Mouse (Mus musculus) brain, adult 10 weeks (tissue): ENCODE results near the gene Slc7a6. TPM values are rescaled to one million over a fixed set of nuclear protein-coding genes. Genes with fewer than 3 reads are reported as not detected.

Experiments used
- polyA plus RNA-seq: library from polyadenylated mRNA; stranded (reverse); fragments of 350-450 nt; fragmentation: Illumina TruSeq; extraction: RNeasy Lipid Tissue Mini Kit (QIAGEN cat#74804); gene quantifications from one replicate; pipeline ENCODE4 v1.2.3, GENCODE M21; 2015; ENCODE audit warnings: low read depth, low replicate concordance

Gene Slc7a6
- 20.8 TPM for polyA plus RNA-seq

DNA sequence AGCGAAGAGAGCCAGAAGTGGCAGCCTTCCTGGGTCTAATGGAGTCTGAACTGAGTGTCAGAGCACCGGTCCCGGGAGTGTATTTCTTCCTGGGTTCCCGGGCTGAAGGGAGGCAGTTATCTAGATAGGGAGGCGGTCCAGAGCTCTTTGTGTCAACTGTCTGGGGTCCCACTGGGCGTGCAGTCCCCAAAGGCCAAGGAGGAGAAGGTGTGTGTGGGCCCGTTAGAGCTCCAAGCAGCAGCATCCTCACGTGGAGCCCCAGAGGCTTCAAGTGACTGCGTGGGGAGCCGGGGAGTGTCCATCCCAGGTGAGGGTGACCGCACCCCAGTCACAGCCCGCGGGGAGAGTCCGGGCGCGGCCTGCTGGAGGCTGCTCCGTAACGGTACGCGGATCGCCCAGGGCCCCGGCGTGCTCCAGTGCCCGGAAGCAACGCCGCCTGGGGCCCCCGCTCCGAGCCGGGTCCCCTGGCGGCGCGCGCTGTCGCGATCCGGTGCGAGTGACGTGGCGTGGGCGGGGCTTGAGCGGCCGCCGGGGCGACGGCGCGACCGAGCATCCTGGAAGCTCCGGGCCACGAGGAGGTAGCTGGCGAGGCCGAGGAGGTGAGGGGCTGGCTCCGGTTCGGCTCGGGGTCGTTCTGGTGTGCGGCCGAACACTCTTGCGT is at the start of gene Slc7a6:
Gene Slc7a6, plus strand, starts transcription at position 502 of the 661 bp plus-strand sequence.

DNA sequence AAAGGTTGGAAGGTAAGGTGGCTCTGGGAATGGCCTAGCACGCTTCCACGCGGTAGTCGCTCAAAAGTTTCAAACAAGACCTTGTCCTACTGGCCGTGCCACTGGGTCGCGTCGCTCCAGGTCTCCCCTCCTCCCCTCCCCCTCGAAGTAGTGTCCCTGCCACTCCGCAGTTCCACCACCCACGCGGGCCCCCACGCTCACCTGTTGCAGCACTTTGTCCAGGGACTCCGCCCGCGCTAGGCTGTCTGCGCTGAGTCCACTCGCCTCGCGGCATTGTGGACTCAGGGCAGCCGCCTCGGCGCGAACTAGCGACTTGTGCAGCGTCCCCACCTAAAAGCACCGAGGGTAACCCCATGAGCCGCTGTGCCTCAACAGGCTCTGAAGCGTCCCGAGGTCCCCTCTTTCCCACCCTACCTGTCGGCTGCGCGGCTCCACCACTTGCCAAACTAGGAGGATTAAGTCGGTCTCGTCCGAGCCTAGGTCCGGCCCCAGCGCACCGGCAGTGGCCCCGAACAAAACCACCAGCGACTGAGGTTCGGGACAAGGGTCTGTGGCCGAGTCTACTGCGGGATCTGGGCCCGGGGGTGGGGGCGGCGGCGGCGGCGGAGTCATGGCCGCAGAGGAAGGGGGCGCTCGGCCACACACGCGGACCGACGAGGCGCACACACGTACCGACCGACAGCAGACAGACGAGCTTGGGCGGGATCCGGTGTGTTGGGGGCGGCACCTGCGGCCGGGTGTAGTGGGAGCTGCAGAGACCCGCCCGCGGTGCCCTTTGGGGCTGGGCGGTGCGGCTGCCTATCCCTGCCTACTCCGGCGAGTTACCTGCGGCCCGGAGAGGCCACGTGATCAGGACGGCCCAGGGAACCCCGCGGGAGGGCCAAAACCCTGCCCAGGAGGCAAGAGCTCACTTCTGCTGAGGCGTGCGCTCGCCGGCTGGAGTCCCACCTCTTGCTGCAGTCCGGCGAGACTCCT is 32.2 kb upstream of the Slc7a6 start, which contains the start of gene Esrp2:
Gene Esrp2, minus strand, starts transcription at position 819 of the 975 bp plus-strand sequence.

GRCm38 (mm10) chr8:106149801-106150652 is 18.6 kb upstream of the Slc7a6 start, which contains the start of gene Pla2g15:
Gene Pla2g15, plus strand, starts transcription at chr8:106150399.

DNA sequence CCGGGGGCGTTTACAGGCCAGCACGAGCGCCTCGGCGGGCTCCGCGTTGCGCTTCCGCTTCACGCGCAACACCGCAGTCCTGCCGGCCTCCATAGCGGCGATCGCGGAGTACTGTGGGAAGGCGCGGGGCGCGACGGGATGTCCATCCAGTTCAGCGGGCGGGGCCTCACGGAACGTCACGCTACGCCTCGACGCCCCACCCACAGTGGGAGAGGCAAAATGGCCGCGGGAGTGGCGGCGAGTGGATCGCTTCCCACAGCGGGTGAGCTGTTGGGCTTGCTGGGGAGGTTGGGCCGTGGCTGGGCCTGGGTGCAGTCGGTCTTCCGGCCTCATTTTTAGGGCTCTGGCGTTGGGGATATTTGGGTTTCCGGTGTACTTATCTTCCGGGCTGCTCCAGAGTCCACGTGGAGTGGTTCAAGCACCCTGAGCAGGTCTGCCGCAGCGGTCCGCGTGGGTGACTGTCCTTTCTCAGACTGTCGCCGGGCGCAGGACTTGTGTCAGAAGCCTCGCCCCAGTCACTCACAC is 42.2 kb downstream of the Slc7a6 start, which contains the start of the genes Slc7a6os and Prmt7:
Gene Slc7a6os, minus strand, starts transcription at position 115 of the 525 bp plus-strand sequence.
Gene Prmt7, plus strand, starts transcription at position 116 of the 525 bp plus-strand sequence.

Other genes with a start within 250 kb of the Slc7a6 start
- 2.1 TPM for gene Ctrl, start 235.0 kb upstream of the Slc7a6 start, polyA plus RNA-seq
- 111 TPM for gene Psmb10, start 230.4 kb upstream of the Slc7a6 start, polyA plus RNA-seq
- gene Lcat, start 225.5 kb upstream of the Slc7a6 start, polyA plus RNA-seq: 38.2 TPM
- 14.4 TPM for gene Slc12a4, start 202.8 kb upstream of the Slc7a6 start, polyA plus RNA-seq
- gene Dpep3, start 189.4 kb upstream of the Slc7a6 start, polyA plus RNA-seq: not detected
- gene Dus2, start 177.5 kb upstream of the Slc7a6 start, polyA plus RNA-seq: 21.1 TPM
- gene Dpep2nb, start 162.9 kb upstream of the Slc7a6 start, polyA plus RNA-seq: not detected
- gene Ddx28, start 157.0 kb upstream of the Slc7a6 start, polyA plus RNA-seq: 11.2 TPM
- gene Nfatc3, start 110.0 kb upstream of the Slc7a6 start, polyA plus RNA-seq: 6.3 TPM
- gene Esrp2, start 31.9 kb upstream of the Slc7a6 start, polyA plus RNA-seq: 0.79 TPM
- gene Pla2g15, start 18.5 kb upstream of the Slc7a6 start, polyA plus RNA-seq: 22.0 TPM
- gene Slc7a6os, start 42.1 kb downstream of the Slc7a6 start, polyA plus RNA-seq: 42.2 TPM
- 36.2 TPM for gene Prmt7, start 42.1 kb downstream of the Slc7a6 start, polyA plus RNA-seq
- gene Smpd3, start 169.1 kb downstream of the Slc7a6 start, polyA plus RNA-seq: 37.3 TPM
- 11.9 TPM for gene Zfp90, start 246.5 kb downstream of the Slc7a6 start, polyA plus RNA-seq